Mouse (Mus musculus): ENCODE results near the gene Gm21738. TPM values are rescaled to one million over a fixed set of nuclear protein-coding genes. Genes with fewer than 3 reads are reported as not detected.

The Gm21738 gene
- polyA plus RNA-seq (2015; fragmentation: Illumina TruSeq; extraction: RNeasy Lipid Tissue Mini Kit (QIAGEN cat#74804); ENCODE audit: low read depth, low replicate concordance) = not detected

DNA sequence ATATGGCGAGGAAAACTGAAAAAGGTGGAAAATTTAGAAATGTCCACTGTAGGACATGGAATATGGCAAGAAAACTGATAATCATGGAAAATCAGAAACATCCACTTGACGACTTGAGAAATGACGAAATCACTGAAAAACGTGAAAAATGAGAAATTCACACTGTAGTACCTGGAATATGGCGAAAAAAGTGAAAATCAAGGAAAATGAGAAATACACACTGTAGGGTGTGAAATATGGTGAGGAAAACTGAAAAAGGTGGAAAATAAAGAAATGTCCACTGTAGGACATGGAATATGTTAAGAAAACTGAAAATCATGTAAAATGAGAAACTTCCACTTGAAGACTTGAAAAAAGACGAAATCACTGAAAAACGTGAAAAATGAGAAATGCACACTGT, at the start of gene Gm21738:
Gene Gm21738, minus strand, starts transcription at position 101 of the 400 bp plus-strand sequence.

Other genes starting within 250 kb of the Gm21738 start
- gene Gm2244, start 131.0 kb upstream of the Gm21738 start, polyA plus RNA-seq (2015; fragmentation: Illumina TruSeq; extraction: RNeasy Lipid Tissue Mini Kit (QIAGEN cat#74804); ENCODE audit: low read depth, low replicate concordance) = not detected
- gene Gm2237, start 166.2 kb upstream of the Gm21738 start, polyA plus RNA-seq (2015; fragmentation: Illumina TruSeq; extraction: RNeasy Lipid Tissue Mini Kit (QIAGEN cat#74804); ENCODE audit: low read depth, low replicate concordance) = 2.5 TPM
- gene Gm5458, start 183.7 kb upstream of the Gm21738 start, polyA plus RNA-seq (2015; fragmentation: Illumina TruSeq; extraction: RNeasy Lipid Tissue Mini Kit (QIAGEN cat#74804); ENCODE audit: low read depth, low replicate concordance) = not detected